ENCODE assay signal across 8 mouse cellular contexts in genomic region chr3:29730062-29730760, GRCm38 (mm10).
A peak's percentile ranks its signal among the peaks of the same experiment; 100 is the strongest.
DNase-seq lines count a peak whose midpoint lies in the region.

No protein-coding gene starts in this region.

- H3K4me1 ChIP-seq in forebrain, embryonic 10.5 days: peaks cover 8% of the 10 kb centered on the region

- no peaks in the 10 kb centered on the region for H3K36me3 ChIP-seq in forebrain, embryonic 10.5 days (replicated peaks)

- peaks cover 5% of the 10 kb centered on the region; the same call in 1 of the 2 replicates for H3K27me3 ChIP-seq in forebrain, embryonic 10.5 days (ENCODE audit: poor library complexity, severe bottlenecking)

- peak; percentile 11 to 66 for DNase-seq in adrenal gland, adult (ENCODE audit: inconsistent age in 2 of 2, low spot score in 1 of 2)
- no peak for DNase-seq in adrenal gland, postnatal 4 days (ENCODE audit: low spot score in 2 of 2)
- peak; percentile 16 for DNase-seq in ovary, postnatal 14 days (ENCODE audit: low spot score)
- DNase-seq in ovary, postnatal 10 days (ENCODE audit: low spot score): no peak
- DNase-seq in forebrain, embryonic 10.5 days (ENCODE audit: extremely low spot score, low spot score): peak; percentile 50
- peak; percentile 36 to 58 for DNase-seq in kidney, postnatal 25 days
- DNase-seq in mesoderm, embryonic 11.5 days (ENCODE audit: low read depth, low spot score): peak; percentile 35
- DNase-seq in spleen, adult 12 weeks (ENCODE audit: low spot score): no peak

- no peak overlapping the region for H3K27ac ChIP-seq in forebrain, embryonic 10.5 days

- H3K9me3 ChIP-seq in forebrain, embryonic 10.5 days: no peaks in the 10 kb centered on the region

- WGBS in forebrain, embryonic 10.5 days: 28% methylated on average over 4 of the region's 4 CpGs

- no peak overlapping the region for H3K4me3 ChIP-seq in forebrain, embryonic 10.5 days

Comparison
In these comparisons a context has a peak if more than half of its experiments do, and no peak if none do; other contexts are left out.
1. DNase-seq: peak in adrenal gland, adult (2 of 2), ovary, postnatal 14 days (single experiment), forebrain, embryonic 10.5 days (single experiment), kidney, postnatal 25 days (2 of 2) and mesoderm, embryonic 11.5 days (single experiment); none in adrenal gland, postnatal 4 days (0 of 2), ovary, postnatal 10 days (single experiment) and spleen, adult 12 weeks (single experiment).